ENCODE assay signal across 20 mouse cellular contexts in genomic region chr7:19580634-19581033, GRCm38 (mm10). TPM values are rescaled to one million over a fixed set of nuclear protein-coding genes. Genes with fewer than 3 reads are reported as not detected.
A peak's percentile ranks its signal among the peaks of the same experiment; 100 is the strongest.
DNase-seq lines count a peak whose midpoint lies in the region; ATAC-seq and TF ChIP-seq lines count a peak whose summit lies in the region.
"Had no signal": no experiment of that assay in that cellular context is flagged by ENCODE, and none has a peak within 500 bp of the region (broad histone marks: within the 10 kb centered on the region; RNA-seq: fewer than 3 reads in every experiment).

No protein-coding gene starts in this region.

- in situ Hi-C loops in CH12.LX (cut with MboI; ENCODE audit: low pct_ligation_motif_present, low pct_unique_long_range_greater_than_20kb, low sequenced_read_pairs): no loop called here

- peaks cover 15 to 48% of the 10 kb centered on the region in 2 experiments for H3K4me1 ChIP-seq in CH12.LX (ENCODE audit: control insufficient read depth in 1 of 2, insufficient read depth in 2 of 2)
- no peaks in the 10 kb centered on the region for H3K4me1 ChIP-seq in lung, postnatal 0 days (ENCODE audit: insufficient read depth, low read depth, low read length)
- H3K4me1 ChIP-seq in stomach, embryonic 15.5 days: peaks cover 14% of the 10 kb centered on the region

- 0 out of 2 replicates have a peak overlapping the region, but pooled peaks have one; percentile 0 for H3K27ac ChIP-seq in CH12.LX (ENCODE audit: insufficient read depth, low read depth)
- H3K27ac ChIP-seq in lung, postnatal 0 days (ENCODE audit: low read length): peak overlapping the region; percentile 55; the same call in 1 of the 2 replicates
- H3K27ac ChIP-seq in stomach, embryonic 15.5 days: peak overlapping the region; percentile 59
- H3K27ac ChIP-seq: heart, embryonic 15.5 days; limb, embryonic 10.5 days; neural tube, embryonic 12.5 days had no signal

- peak; percentile 3; the same call in 1 of the 2 replicates for TF ChIP-seq POLR2A in CH12.LX (IDR thresholded peaks at IDR 0.05; ENCODE audit: low read depth, low read length)

- no peaks in the 10 kb centered on the region for H3K9me3 ChIP-seq in CH12.LX (replicated peaks; ENCODE audit: low read length)
- H3K9me3 ChIP-seq in lung, postnatal 0 days (ENCODE audit: low read length): no peaks in the 10 kb centered on the region
- H3K9me3 ChIP-seq in stomach, embryonic 15.5 days: no peaks in the 10 kb centered on the region
- H3K9me3 ChIP-seq: G1E; heart, embryonic 15.5 days; limb, embryonic 10.5 days; neural tube, embryonic 12.5 days had no signal

- ATAC-seq in lung, postnatal 0 days: peak; percentile 92
- ATAC-seq in stomach, embryonic 15.5 days (ENCODE audit: insufficient read depth, low FRiP score, low read depth): no peak
- no peak for ATAC-seq in activated CD4-positive, CD25-positive, alpha-beta regulatory T cell, adult 4 months
- ATAC-seq: forebrain, postnatal 0 days; liver, postnatal 0 days had no signal

- dilution Hi-C loops in CH12.LX (cut with MboI; ENCODE audit: extremely low pct_ligation_motif_present, extremely low pct_unique_long_range_greater_than_20kb, low sequenced_read_pairs): no loop called here

- 58% methylated on average over 8 of the region's 8 CpGs for WGBS in lung, postnatal 0 days
- 83% methylated on average over 8 of the region's 8 CpGs for WGBS in stomach, embryonic 15.5 days

- TF ChIP-seq EP300 in CH12.LX (IDR thresholded peaks at IDR 0.05; ENCODE audit: low read length): no peak
- TF ChIP-seq EP300 in lung, postnatal 0 days (IDR thresholded peaks at IDR 0.05): no peak

- TF ChIP-seq CTCF in CH12.LX (conservative IDR thresholded peaks at IDR 0.05 in 1 of 2, IDR thresholded peaks at IDR 0.05 in 1 of 2; ENCODE audit: low read depth in 2 of 2, low read length in 2 of 2): no peak
- peak; percentile 34 for TF ChIP-seq CTCF in lung, postnatal 0 days (IDR thresholded peaks at IDR 0.05)

- no peak for TF ChIP-seq RAD21 in CH12.LX (IDR thresholded peaks at IDR 0.05; ENCODE audit: low read depth, low read length)

- H3K4me3 ChIP-seq in CH12.LX (replicated peaks in 1 of 3; ENCODE audit: low read depth in 2 of 3, low read length in 2 of 3, poor library complexity in 1 of 3): no peak overlapping the region
- no peak overlapping the region for H3K4me3 ChIP-seq in lung, postnatal 0 days (ENCODE audit: low read depth, low read length)
- H3K4me3 ChIP-seq in stomach, embryonic 15.5 days (replicated peaks): no peak overlapping the region
- H3K4me3 ChIP-seq: heart, embryonic 15.5 days; limb, embryonic 10.5 days; neural tube, embryonic 12.5 days had no signal

- H3K36me3 ChIP-seq in CH12.LX (replicated peaks in 1 of 2; ENCODE audit: control insufficient read depth in 1 of 2, insufficient read depth in 1 of 2, low read length in 1 of 2): peaks cover 51 to 63% of the 10 kb centered on the region in 2 experiments
- peaks cover 13% of the 10 kb centered on the region for H3K36me3 ChIP-seq in lung, postnatal 0 days (ENCODE audit: insufficient read depth, low read length)
- H3K36me3 ChIP-seq in stomach, embryonic 15.5 days: peaks cover 41% of the 10 kb centered on the region

- no peak overlapping the region for H3K9ac ChIP-seq in CH12.LX (ENCODE audit: insufficient read depth, low read depth)
- no peak overlapping the region for H3K9ac ChIP-seq in lung, postnatal 0 days (replicated peaks; ENCODE audit: low read depth)
- no peak overlapping the region for H3K9ac ChIP-seq in stomach, embryonic 15.5 days
- H3K9ac ChIP-seq: forebrain, postnatal 0 days; heart, embryonic 15.5 days; liver, postnatal 0 days; neural tube, embryonic 12.5 days had no signal

- no peak overlapping the region for H3K4me2 ChIP-seq in CH12.LX (ENCODE audit: insufficient read depth, low read depth, poor library complexity, severe bottlenecking)
- H3K4me2 ChIP-seq in lung, postnatal 0 days (replicated peaks; ENCODE audit: low read depth, low read length): no peak overlapping the region
- H3K4me2 ChIP-seq in stomach, embryonic 15.5 days: no peak overlapping the region
- H3K4me2 ChIP-seq: heart, embryonic 15.5 days; neural tube, embryonic 12.5 days had no signal

- DNase-seq in cerebellum, adult 11-12 months: peak; percentile 33
- no peak for DNase-seq in cerebellum, postnatal 14 days
- DNase-seq in CH12.LX (ENCODE audit: extremely low read depth): no peak
- peak; percentile 77 for DNase-seq in lung, postnatal 0 days (ENCODE audit: low spot score)
- no peak for DNase-seq in adrenal gland, postnatal 10 days
- DNase-seq in embryo, embryonic 10.5 days (ENCODE audit: low spot score): no peak
- DNase-seq: cerebellum, adult 2 months; forebrain, postnatal 0 days; gastrocnemius, postnatal 36 days; kidney, adult 9 months; kidney, postnatal 25 days; liver, postnatal 0 days; thymus, adult 2 months had no signal

- H3K79me2 ChIP-seq in CH12.LX (replicated peaks; ENCODE audit: control insufficient read depth, extremely low read depth, insufficient read depth, poor library complexity, severe bottlenecking): peaks cover 31% of the 10 kb centered on the region

- no peaks in the 10 kb centered on the region for H3K27me3 ChIP-seq in CH12.LX (replicated peaks)
- peaks cover 8% of the 10 kb centered on the region for H3K27me3 ChIP-seq in lung, postnatal 0 days (replicated peaks; ENCODE audit: insufficient read depth, low read length)
- H3K27me3 ChIP-seq in stomach, embryonic 15.5 days (replicated peaks): peaks cover 18% of the 10 kb centered on the region

TF ChIP-seq in CH12.LX, 34 proteins besides CTCF, POLR2A, EP300 and RAD21:
- TF ChIP-seq POLR2AphosphoS2 (IDR thresholded peaks at IDR 0.05; ENCODE audit: low read depth, low read length): peak; percentile 29; the same call in 1 of the 2 replicates
- no peak for TF ChIP-seq MAZ (IDR thresholded peaks at IDR 0.05; ENCODE audit: low read depth, low read length)
TF ChIP-seq in CH12.LX: peak in this region for 1.

RNA-seq across cellular contexts. Expression of gene Gemin7, which starts 3.2 kb away (rescaled TPM):
- 52.5 and 63.2 TPM in 2 replicates for total RNA-seq in CH12.LX (2012; rRNA removed)
- 89.6 and 101 TPM in 2 replicates for total RNA-seq in CH12.LX (2014; rRNA removed)
- polyA plus RNA-seq in CH12.LX (2012; ENCODE audit: insufficient read length, low read depth): 59.3 and 64.4 TPM in 2 replicates
- polyA plus RNA-seq in lung, postnatal 0 days (2015; fragmentation: Nextera tagmentation; extraction: Ambion mirVana): 161 and 163 TPM in 2 replicates
- polyA plus RNA-seq in stomach, embryonic 15.5 days (2015; fragmentation: Nextera tagmentation; extraction: Ambion mirVana): 143 and 157 TPM in 2 replicates
- 10 to 100 TPM; 88.3 to 91.8 TPM for polyA plus RNA-seq in activated CD4-positive, CD25-positive, alpha-beta regulatory T cell, adult 4 months (2017; shearing (Covaris generic))
- total RNA-seq in adrenal gland, postnatal 10 days (2021): 10 to 100 TPM; 54.7 to 56.2 TPM

RNA-seq across cellular contexts. Expression of gene Zfp296, which starts 3.5 kb away (rescaled TPM):
- total RNA-seq in CH12.LX (2012; rRNA removed): 26.5 and 30.0 TPM in 2 replicates
- total RNA-seq in CH12.LX (2014; rRNA removed): 8.6 and 10.7 TPM in 2 replicates
- polyA plus RNA-seq in CH12.LX (2012; ENCODE audit: insufficient read length, low read depth): 37.6 and 44.0 TPM in 2 replicates
- polyA plus RNA-seq in lung, postnatal 0 days (2015; fragmentation: Nextera tagmentation; extraction: Ambion mirVana): 0.76 and 0.88 TPM in 2 replicates
- 1.7 and 2.6 TPM in 2 replicates for polyA plus RNA-seq in stomach, embryonic 15.5 days (2015; fragmentation: Nextera tagmentation; extraction: Ambion mirVana)
- polyA plus RNA-seq in activated CD4-positive, CD25-positive, alpha-beta regulatory T cell, adult 4 months (2017; shearing (Covaris generic)): 1 to 10 TPM in 1 of 2 experiments, under 1 TPM in 1; 0.46 to 2.3 TPM
- under 1 TPM; 0.55 to 0.60 TPM for total RNA-seq in adrenal gland, postnatal 10 days (2021)
- total RNA-seq: layer of hippocampus, postnatal 10 days had no signal

RNA-seq across cellular contexts. Expression of gene Ppp1r37, which starts 17.8 kb away (rescaled TPM):
- 13.8 and 14.2 TPM in 2 replicates for total RNA-seq in CH12.LX (2012; rRNA removed)
- 7.3 and 7.7 TPM in 2 replicates for total RNA-seq in CH12.LX (2014; rRNA removed)
- 15.7 and 16.5 TPM in 2 replicates for polyA plus RNA-seq in CH12.LX (2012; ENCODE audit: insufficient read length, low read depth)
- polyA plus RNA-seq in lung, postnatal 0 days (2015; fragmentation: Nextera tagmentation; extraction: Ambion mirVana): 19.1 and 20.3 TPM in 2 replicates
- 25.3 and 28.2 TPM in 2 replicates for polyA plus RNA-seq in stomach, embryonic 15.5 days (2015; fragmentation: Nextera tagmentation; extraction: Ambion mirVana)
- polyA plus RNA-seq in activated CD4-positive, CD25-positive, alpha-beta regulatory T cell, adult 4 months (2017; shearing (Covaris generic)): 1 to 10 TPM; 3.2 TPM
- total RNA-seq in adrenal gland, postnatal 10 days (2021): 10 to 100 TPM; 59.2 to 60.8 TPM

RNA-seq across cellular contexts. Expression of gene Clasrp, which starts 23.7 kb away (rescaled TPM):
- total RNA-seq in CH12.LX (2012; rRNA removed) (43.4 and 45.4 TPM in 2 replicates), CH12.LX (2014; rRNA removed) (14.5 and 17.5 TPM in 2 replicates)
- 59.4 and 62.6 TPM in 2 replicates for polyA plus RNA-seq in CH12.LX (2012; ENCODE audit: insufficient read length, low read depth)
- 22.6 and 23.8 TPM in 2 replicates for polyA plus RNA-seq in lung, postnatal 0 days (2015; fragmentation: Nextera tagmentation; extraction: Ambion mirVana)
- polyA plus RNA-seq in stomach, embryonic 15.5 days (2015; fragmentation: Nextera tagmentation; extraction: Ambion mirVana): 44.8 and 48.3 TPM in 2 replicates
- 1 to 10 TPM; 8.4 to 9.7 TPM for polyA plus RNA-seq in activated CD4-positive, CD25-positive, alpha-beta regulatory T cell, adult 4 months (2017; shearing (Covaris generic))
- 10 to 100 TPM; 29.6 to 58.3 TPM for total RNA-seq in adrenal gland, postnatal 10 days (2021)

RNA-seq across cellular contexts. Expression of gene Relb, which starts 48.6 kb away (rescaled TPM):
- total RNA-seq in CH12.LX (2012; rRNA removed): 37.8 and 58.1 TPM in 2 replicates
- total RNA-seq in CH12.LX (2014; rRNA removed): 41.5 and 44.0 TPM in 2 replicates
- 50.6 and 59.6 TPM in 2 replicates for polyA plus RNA-seq in CH12.LX (2012; ENCODE audit: insufficient read length, low read depth)
- 15.6 and 29.8 TPM in 2 replicates for polyA plus RNA-seq in lung, postnatal 0 days (2015; fragmentation: Nextera tagmentation; extraction: Ambion mirVana)
- polyA plus RNA-seq in stomach, embryonic 15.5 days (2015; fragmentation: Nextera tagmentation; extraction: Ambion mirVana): 9.0 and 10.1 TPM in 2 replicates
- 10 to 100 TPM; 12.6 to 14.5 TPM for polyA plus RNA-seq in activated CD4-positive, CD25-positive, alpha-beta regulatory T cell, adult 4 months (2017; shearing (Covaris generic))
- 10 to 100 TPM; 18.8 to 21.6 TPM for total RNA-seq in adrenal gland, postnatal 10 days (2021)

Comparison
In these comparisons a context has a peak if more than half of its experiments do, and no peak if none do; other contexts are left out.
1. DNase-seq: peak in cerebellum, adult 11-12 months (single experiment) and lung, postnatal 0 days (single experiment); none in cerebellum, postnatal 14 days (0 of 2), CH12.LX (single experiment), adrenal gland, postnatal 10 days (single experiment) and embryo, embryonic 10.5 days (single experiment).
2. H3K27ac ChIP-seq: peak in every context shown above with its lines; median percentile 59 in stomach, embryonic 15.5 days; 55 in lung, postnatal 0 days; 0 in CH12.LX.
3. RNA of gene Zfp296, which starts 3.5 kb away (polyA plus RNA-seq): 37.6 to 44.0 TPM in CH12.LX; 1.7 to 2.6 TPM in stomach, embryonic 15.5 days, 0.46 to 2.3 TPM in activated CD4-positive, CD25-positive, alpha-beta regulatory T cell, adult 4 months and 0.76 to 0.88 TPM in lung, postnatal 0 days; every median in the first group is over 10 times any median in the second.